Mouse (Mus musculus) ovary, postnatal 36 days (tissue): Measurements from ENCODE around the gene Ccdc169.
"Not testable (repeated sequence)": the region's sequence is repeated elsewhere in the genome, so short reads cannot be mapped to it uniquely, and the experiment has no call there.

Experiments used
- DNase-seq: peaks from one replicate; pipeline ENCODE4 v3.0.0; 2022; ENCODE audit warnings: low spot score, mixed read lengths

Ccdc169 gene

GRCm38 (mm10) chr3:55195581-55196327 is 58.6 kb downstream of the Ccdc169 start:
- DNase-seq, result no peak

- DNase-seq, result no peak
Observed at GRCm38 (mm10) chr3:55196328-55196710, 59.2 kb downstream of the Ccdc169 start.

GRCm38 (mm10) chr3:55203621-55204020 is 66.5 kb downstream of the Ccdc169 start:
- DNase-seq, result not testable (repeated sequence)

DNA sequence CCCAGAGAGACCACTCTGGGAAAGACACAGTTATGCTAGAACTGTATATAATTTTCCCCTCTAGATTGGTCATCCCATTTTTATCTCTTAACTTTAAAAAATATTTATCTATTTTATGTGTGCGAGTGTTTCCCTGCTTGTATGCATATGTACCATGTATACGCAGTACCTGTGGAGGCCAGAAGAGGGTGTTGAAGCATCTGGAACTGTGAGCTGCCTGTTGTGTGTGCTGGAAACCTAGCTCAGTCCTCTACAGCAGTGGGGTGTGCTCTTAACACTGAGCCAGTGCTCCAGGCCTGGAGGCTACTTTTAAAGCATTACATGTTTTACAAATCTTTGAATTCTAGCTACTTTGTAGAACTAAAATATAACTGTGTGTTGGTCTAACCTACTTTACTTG is 69.3 kb downstream of the Ccdc169 start:
- DNase-seq, result no peak

GRCm38 (mm10) chr3:55207665-55208064 is 70.5 kb downstream of the Ccdc169 start:
- no peak for DNase-seq

GRCm38 (mm10) chr3:55212254-55212653 is 75.1 kb downstream of the Ccdc169 start:
- no peak for DNase-seq

DNA sequence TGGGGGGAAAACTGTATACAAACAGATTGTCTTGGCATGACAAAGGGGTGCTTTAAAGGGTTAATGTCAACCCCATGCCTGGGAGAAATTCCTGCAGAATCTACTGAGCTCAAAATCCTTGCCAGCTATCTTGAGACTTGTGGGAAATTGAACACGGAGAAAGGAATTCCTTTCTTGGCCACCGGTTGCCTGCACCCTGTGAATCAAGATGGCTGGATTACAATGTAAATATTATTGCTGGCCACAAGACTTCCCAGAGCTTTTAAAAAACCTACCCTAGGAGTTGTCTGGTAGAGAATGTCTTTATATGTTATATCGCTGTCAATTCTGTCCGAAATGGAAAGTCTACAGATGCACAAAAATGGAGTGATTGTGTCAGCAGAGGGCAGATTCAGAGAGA is 76.6 kb downstream of the Ccdc169 start:
- DNase-seq, result no peak

DNA sequence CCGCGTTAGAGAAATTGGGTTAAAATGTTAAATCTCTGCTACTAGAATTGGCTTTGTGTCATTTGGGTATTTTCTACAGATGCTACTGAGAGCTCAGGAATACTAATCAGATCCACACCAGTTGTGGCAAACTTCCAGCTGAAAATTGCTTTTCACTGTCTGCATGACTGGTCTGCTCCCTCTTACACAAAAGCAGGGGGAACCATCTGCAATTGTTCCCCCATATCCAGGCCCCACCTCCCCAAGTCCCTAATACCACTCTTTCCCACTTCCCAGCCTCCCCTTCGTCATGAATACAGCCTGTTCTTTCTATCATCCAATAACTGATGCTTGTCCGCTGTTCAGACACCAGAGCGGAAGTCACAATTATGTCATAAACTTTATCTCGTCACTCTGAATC is 77.3 kb downstream of the Ccdc169 start:
- DNase-seq, result no peak

GRCm38 (mm10) chr3:55222502-55222901 is 85.4 kb downstream of the Ccdc169 start:
- no peak for DNase-seq
